Mouse (Mus musculus) 416B (cell line): ENCODE measurements around the gene Ccdc110.

Source experiments
- DNase-seq: peaks from one replicate; pipeline ENCODE4 v3.0.0; 2011; ENCODE audit warnings: low read depth

Ccdc110 gene

DNA sequence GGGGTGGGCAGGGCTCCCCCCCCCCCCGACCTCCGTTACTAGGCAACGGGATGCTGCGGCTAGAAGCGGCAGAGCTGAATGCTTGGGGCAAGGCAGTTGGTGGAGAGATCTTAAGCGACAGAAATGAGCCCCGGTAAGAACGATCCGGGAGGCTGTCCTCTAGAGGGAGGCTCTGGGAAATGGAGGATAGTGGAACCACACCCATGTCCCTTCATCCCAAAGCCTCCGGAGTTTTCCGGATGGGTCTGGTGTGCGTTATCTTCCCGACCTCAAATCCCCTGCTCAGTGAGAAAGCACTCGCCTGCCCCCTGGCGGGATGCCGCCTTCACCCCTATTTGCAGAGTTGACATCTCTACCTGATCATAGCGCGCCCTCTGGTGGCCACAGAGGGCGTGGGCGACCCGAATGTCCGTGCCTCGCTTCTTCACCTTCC is at the start of gene Ccdc110:
Gene Ccdc110 (plus strand): TSS at position 38 of the 433 bp plus-strand sequence.
- peak; percentile 84 for DNase-seq

DNA sequence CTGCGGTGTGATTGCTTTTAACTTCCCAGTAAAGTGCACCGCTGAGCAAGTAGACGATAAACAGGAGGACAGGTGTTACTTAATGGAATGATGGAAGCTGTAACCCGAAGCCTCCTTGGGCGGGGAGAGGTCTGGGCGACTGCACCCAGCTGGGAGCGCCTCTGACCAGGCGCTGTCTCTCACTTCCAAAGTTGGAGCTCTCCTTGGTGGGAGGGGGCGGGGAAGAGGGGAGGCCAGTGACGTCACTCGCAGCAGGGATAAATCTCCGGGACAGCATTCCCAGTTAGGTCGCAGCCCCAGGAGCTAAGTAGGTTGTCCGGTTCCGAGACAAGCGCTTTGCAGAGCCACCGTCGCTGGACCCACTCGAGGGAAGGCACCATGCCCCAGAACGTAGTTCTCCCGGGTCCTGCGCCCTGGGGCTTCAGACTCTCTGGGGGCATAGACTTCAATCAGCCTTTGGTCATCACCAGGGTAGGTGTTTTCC is 49.2 kb upstream of the Ccdc110 start, which contains the start of gene Pdlim3:
Gene Pdlim3 (plus strand): TSS at position 260 of the 484 bp plus-strand sequence.
- DNase-seq, result no peak

DNA sequence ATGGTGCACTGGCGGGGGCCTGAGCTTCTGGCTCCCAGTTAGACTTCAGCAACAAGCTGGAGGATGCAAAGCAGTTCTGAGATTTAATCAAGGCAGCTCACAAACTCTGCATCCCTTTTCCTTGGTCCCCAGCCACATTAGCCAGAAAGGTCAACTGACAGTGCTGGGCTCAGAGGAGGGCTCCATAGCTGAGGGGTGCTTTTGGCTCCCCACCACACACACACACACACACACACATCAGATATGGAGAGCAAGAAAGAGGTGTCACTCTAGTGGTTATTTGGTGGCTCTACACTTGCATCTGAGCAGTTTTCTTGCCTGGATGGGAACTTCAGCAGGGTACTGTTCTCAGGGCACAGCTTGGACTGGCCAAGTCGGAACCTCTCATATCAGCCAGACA is 48.6 kb upstream of the Ccdc110 start:
- DNase-seq, result no peak

DNA sequence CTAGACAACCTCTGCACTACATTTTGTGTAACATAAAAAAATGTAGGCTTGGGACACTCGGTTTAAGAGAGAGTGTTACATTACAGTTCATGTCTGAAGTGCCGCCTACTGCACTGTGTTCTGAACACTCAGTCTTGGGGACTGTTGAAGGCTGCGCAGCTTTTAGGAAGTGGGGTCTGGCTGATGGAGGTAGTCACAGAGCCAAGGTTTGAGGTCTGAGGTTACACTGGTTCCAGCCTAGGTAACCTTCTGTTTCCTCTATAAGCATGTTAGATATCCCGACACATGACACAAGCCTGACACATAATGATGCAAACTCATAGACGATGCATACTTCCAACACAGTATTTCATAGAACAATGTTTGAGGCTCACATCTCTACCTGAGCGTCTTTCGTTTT is 44.7 kb upstream of the Ccdc110 start:
- DNase-seq, result no peak

DNA sequence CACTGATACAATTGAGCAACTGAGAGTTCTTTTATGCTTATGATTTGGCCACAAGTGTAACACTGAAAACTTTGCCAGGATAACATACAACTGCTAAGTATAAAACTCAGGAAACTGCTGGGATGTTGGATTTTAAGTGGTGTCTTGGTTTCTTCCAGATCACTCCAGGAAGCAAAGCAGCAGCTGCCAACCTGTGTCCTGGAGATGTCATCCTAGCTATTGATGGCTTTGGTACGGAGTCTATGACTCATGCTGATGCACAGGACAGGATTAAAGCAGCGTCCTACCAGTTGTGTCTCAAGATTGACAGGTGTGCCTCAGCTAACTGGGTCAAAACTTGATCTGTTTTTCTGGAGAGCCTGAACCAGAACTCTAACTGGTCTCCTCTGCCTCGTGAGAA is 37.8 kb upstream of the Ccdc110 start:
- no peak for DNase-seq

DNA sequence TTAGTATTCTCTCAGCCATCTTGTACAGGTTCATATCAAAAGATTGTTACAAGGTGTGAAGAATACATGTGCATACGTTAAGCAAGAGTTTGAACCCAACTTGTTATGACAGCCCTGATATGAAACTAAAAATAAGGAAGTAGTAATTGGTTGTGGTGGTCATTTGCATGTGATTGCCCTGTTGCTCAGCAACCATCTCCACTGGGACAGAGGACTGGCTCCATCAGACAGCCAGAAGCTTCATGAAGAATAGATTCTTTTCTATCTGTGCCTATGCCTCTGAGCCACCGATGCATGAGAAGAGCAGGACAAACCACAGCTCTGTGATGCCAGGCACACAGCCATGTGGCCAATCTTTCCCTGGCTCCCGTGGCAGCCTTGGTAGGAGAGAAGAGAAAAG is 34.6 kb upstream of the Ccdc110 start:
- no peak for DNase-seq

DNA sequence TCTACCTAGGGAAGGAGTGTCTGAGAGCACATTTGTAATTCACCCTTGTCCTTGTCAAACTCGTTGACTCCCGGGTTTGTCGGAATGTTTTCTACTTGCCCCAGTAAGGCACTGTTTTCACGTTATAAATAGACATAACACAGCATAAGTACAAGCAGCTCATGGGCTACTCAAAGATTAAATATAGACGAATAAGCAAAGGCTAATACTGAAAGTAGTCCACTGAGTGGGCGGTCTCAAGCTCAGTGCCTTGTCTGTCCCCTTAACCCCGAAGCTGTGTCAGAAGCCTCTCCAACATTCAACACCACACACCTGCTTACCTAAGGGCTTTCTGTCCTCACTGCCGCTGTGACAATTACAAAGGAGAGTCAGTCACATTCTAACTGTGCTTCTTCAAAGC is 32.8 kb upstream of the Ccdc110 start:
- no peak for DNase-seq

DNA sequence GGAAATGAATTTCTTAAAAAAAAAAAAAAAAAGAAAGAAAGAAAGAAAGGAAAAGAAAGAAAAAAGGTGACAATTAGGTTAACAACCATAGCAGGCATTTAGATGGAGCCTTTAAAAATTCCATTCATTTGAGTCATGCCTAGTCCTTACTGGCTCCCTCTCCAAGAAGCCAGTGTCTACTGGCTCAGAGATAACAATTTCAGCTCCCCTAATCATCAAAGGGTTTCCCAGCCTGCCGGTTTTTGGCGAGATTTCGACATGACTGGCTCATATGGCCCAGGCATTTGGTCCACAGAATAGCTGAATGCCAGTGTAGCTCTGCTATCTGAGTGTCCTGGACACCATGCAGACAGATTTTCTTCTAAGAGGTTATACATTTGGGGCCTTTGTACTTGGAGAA is 30.8 kb upstream of the Ccdc110 start:
- no peak for DNase-seq

DNA sequence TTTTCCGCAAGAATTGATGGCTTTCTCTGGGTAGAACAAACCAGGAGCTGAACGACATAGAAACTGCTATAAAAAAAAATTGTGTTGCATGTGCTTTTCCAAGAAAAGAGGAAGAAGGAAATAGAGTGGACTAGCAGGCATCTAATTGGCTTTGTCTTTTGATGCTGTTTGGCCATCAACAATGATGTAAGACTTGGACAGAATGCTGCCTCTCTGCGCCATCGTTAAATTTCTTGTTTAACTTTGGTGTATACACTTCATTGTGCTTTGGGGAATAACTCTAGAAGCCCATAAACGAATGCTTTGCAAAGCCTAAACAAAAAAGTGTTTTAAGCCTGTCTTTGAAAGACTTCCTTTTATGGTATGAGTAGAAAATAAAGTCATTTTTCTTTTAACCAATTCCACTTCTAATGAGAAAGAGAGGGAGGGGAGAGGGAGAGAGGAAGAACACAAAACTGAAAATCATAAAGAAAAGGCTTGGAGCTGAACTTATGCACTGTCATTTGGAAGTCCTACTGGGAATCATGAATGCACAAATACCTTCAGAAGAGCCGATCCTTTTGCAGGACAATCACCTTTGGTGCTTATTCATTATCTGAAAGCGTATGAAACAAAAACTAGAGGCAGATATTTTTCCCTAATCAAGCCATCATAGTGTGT is 28.7 kb upstream of the Ccdc110 start:
- DNase-seq, result no peak

DNA sequence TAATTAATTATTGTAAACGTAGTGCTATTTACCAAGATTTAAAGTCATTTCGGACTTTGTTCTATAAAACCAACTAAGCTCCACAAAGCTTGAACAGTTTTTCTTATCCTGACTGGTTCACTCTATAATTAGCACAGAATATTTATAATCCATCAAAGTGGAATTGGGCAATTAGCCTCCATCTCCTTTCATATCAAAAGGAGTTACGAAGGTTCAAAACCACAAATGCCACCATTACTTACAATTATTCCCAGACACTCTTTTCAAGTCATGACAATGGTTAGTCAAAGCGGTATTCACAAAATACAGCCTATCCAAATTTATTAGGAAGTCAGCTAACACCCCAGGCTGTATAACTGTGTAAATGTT is 28.2 kb upstream of the Ccdc110 start:
- no peak for DNase-seq

DNA sequence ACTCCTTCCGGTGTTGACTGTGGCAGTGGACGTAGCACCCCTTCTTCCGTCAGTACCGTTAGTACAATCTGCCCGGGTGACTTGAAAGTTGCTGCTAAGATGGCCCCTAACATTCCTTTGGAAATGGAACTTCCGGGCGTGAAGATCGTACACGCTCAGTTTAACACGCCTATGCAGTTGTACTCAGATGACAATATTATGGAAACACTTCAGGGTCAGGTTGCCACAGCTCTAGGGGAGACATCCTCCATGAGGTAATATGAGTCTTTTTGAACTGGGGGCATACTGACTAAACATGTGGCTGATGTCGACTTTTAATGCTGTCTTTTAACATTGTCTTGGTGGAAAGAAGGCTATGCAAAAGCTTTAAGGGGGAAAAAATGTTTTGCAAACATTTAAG is 20.7 kb upstream of the Ccdc110 start:
- no peak for DNase-seq

DNA sequence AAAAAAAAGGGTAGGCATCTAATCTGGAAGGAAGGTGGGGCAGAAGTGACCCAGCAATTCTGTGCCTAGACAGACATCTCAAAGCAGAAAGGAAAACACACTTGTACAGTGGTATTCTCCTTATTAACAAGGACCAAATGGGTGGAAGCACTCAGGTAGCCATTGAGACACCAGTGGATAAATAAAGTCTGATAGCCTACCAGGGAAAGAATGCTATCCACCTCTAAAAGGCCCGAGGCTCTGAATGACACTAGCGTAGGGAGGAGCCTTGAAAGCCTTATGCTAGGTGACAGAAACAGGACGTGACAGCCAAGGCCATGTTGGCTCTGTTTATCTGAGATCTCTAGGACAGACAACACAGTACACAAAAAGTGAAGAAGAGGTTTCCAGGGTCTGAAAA is 17.9 kb upstream of the Ccdc110 start:
- DNase-seq, result no peak

DNA sequence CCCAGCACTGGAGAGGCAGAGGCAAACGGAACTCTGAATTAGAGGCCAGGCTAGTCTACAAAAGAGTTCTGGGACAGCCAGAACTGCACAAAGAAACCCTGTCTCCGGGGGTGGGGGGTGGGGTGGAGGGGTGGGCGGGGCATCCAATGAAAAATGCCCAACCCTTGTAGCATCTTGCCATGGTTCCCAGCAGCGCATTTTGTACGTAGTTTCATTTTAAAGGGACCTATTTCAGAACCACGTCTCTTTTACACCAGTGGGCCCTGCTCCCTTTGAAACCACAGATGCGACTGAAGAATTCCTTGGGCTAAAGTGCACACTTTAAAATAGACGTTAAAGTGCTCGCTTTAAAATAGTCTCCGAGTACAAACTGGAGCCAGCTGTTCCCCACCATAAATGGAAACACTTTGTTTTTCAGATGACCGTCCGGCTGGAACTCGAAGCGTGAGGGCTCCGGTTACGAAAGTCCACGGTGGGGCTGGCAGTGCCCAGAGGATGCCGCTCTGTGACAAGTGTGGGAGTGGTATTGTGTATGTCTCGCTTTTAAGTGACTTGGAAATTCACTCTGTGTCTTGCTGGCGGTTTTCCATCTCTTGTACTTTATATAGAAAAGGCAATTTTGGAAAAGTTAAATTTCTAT is 17.3 kb upstream of the Ccdc110 start:
- DNase-seq, result no peak

DNA sequence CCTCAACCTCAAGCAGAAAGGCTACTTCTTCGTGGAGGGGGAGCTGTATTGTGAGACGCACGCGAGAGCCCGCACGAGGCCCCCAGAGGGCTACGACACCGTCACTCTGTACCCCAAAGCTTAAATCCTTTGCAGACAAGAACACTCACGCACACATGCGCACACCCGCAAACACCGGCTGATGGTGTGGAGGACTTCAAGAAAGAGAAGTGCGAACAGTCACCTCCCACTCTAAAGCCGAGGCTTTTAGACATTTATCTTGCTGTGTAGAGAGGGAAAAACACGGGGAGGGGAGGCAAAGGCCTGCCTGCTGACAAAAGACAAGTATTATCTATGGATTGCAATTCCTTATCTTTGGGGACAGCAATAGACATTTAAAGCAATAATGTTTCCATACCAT is 15.5 kb upstream of the Ccdc110 start:
- no peak for DNase-seq

DNA sequence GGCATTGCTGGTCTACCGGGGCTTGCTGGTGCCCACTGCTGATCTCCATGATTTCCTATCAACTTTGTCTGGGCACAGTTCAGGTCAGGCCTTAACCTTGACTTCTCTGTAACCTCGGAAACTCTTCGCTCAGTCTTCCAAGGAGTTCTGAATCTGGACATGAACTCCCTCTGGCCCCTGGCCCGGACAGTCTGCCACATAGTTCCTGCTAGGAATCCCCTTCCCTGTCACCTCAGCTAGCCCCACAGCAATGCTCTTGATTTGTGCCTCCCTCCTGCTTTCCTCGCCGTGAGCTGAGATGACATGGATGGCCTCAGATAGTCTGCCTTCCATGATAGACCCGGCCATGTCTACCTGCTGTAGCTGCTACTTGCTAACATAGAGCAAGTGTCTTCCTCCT is 14.0 kb upstream of the Ccdc110 start:
- DNase-seq, result no peak

DNA sequence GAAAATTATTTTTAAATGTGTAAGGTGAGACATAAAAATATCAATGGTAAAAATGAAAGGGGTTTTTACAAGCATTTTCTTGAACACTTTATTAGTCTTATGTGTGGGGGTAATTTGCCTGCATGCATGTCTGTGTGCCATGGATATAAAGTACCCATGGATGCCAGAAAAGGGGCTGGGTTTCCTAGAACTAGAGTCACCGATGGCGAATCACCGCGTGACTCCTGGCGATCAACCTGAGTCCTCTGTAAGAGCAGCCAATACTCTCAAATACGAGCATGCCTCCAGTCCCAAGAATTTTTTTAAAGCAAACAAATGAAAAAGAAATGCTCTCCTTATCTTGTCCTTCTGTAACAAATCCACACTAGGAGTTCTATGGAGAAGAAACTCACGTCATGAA is 12.3 kb upstream of the Ccdc110 start:
- no peak for DNase-seq

DNA sequence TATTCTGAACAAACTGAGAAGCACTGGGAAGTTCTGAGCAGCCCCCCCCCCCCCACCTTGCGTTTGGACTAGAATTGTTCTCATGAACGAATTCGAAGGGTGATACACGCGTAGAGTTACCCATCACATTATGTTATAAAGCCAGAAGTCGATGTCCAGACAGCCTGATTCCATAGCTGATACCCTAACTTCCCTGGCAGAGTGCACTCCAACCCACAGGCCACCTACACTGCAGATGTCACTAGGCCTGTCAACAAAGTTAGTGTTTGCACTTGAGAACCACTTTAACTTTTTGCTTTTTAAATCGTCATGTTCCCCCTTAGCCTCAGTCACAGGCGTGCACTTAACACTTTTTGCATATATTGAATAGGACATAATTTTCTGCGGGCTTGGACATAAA is 2.6 kb downstream of the Ccdc110 start:
- DNase-seq, result no peak

DNA sequence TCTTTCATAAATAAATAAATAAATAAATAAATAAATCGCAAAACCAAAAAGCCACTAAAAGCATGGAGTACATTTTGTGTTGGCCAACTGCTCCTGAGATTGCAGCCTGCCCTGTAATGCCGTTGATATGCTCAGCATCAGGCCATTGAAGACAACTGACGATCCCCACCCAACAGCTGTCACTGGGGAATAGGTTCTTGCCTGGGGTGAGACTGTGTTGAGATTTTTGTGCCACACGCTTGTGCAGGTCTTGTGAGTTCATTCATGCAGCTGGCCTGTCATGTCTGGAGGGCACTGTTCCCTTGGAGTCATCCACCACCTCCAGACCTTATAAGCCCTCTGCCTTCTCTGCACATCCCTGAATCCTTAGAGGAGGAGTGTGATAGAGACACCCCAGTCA is 11.9 kb downstream of the Ccdc110 start:
- no peak for DNase-seq

DNA sequence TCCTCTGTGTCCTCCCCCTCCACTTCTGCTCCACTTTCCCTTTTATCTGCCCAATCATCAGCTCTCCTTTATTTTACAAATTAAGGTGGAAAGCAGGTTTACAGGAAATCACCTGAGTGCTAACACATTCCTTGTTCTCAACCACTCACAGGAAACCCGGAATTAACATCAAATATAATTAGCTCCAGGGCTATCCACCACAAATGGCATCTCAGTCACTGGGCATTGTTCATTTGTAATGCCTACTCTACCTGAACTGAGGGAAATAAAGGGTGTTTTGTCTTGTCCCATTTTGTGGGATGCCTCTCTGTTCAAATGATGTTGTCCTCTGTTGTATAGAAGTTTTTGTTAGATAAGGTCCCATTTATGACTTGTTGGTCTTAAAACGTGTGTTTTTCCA is 16.2 kb downstream of the Ccdc110 start:
- no peak for DNase-seq

DNA sequence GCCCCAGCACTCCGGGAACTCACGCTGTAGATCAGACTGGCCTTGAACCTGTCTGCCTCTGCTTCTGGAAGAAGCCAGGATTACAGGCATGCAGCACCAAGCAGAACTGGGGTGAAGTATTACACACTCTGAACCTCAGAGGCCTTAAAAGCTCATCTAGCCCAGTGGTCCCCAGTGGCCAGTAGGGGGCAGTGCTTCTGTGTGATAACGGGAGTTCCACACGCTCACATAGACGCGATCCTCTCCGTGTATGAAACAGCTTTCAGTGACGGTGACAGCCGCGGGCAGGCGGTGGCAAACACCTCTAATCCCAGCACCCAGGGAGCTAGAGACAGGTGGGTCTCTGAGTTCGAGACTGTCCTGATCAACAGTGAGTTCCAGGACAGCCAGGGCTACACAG is 36.5 kb downstream of the Ccdc110 start:
- DNase-seq, result peak; percentile 36

DNA sequence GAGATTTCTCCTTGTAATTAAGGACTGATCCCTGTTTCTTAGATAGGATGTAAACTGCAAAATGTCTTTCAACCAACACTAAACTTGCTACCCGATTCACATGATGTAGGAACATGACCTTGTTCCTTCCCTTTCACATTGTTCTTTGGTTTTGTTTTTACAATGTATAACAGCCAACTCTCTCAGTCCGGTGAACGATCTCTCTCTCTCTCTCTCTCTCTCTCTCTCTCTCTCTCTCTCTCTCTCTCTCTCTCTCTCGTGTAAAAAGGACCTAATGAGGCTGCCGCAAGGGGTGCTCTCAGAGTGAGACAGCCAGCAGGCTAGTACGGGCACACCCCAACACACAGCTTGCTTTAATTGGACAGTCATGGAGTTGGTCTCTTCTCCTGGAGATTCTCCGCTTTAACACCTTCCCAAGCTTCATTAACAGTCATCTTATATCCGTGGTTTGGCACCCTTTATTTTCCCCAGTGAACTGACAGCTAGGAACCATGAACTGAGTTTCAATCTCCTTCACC is 39.6 kb downstream of the Ccdc110 start:
- DNase-seq, result no peak

DNA sequence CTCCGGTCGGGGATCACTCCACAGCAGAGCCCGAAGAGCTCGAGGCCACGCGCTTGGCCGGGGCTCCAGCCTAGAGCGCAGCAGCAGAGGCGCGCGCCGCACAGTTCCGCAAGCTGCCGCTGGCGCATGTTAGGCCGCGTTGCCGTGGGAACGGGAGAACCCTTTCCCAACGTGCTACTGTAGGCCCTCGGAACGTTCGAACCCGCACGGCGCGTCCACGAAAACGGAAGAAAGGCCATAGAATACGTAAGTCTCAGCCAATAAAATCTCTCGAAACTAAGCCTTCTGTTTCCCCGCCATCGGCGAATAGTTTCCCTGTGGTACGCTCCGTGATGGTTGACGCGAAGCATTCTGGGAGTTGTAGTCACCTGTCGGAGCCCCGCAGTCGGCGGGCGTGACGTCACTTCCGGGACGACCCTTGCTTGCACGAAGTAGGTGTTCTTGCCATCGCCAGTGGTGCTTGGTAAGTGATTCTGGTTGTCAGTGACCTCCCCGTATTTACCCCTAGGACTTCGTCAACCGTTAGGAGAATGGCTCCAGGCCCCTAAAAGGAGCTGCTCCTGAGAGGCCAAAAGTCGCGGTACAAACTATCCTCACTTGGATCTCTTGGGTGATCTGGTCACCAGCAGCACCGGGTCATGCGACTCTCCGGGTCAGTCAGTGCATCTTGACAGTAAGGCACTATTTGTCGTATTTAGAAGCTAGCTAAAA is 40.9 kb downstream of the Ccdc110 start, which contains the start of the genes 1700029J07Rik and Ufsp2:
Gene 1700029J07Rik (minus strand): TSS at position 127 of the 711 bp plus-strand sequence.
Gene Ufsp2 (plus strand): TSS at position 403 of the 711 bp plus-strand sequence.
- peak; percentile 99 for DNase-seq
